Mouse (Mus musculus): ENCODE measurements around the gene Gxylt1. TPM values are rescaled to one million over a fixed set of nuclear protein-coding genes. Genes with fewer than 3 reads are reported as not detected.

The Gxylt1 gene
- polyA plus RNA-seq, 1 experiment from 2014 or later = 12.5 TPM

DNA sequence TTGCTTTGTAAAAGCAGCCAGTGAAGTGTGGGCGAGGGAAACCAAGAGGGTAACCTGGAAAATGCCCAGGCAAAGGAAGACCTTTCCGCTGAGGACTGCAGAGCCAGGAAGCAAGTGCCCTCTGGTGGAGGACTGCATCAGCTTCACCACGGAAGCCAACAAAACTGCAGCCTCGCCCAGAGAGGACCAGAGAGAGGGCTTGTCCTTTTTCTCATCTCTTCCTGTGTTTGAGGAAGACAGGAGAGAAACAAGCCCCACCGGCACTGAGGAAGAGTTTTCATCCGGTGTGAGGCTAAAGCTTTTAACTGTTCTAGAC, 47.3 kb downstream of the Gxylt1 start:
- Histone ChIP-seq H3K27me3 (no peaks in the 10 kb centered on the region), H3K4me2 (replicated peaks) (no peak overlapping the region), H3K4me3 (replicated peaks) (no peak overlapping the region), H3K4me1 (no peaks in the 10 kb centered on the region), H3K9me3 (replicated peaks) (no peaks in the 10 kb centered on the region), H3K9ac (no peak overlapping the region), H3K36me3 (no peaks in the 10 kb centered on the region), H3K27ac (replicated peaks) (no peak overlapping the region)
- 22% methylated on average over 6 of the region's 6 CpGs for WGBS
- no peak for ATAC-seq (ENCODE audit: insufficient number of reproducible peaks, low FRiP score, low TSS enrichment, low read depth)

DNA sequence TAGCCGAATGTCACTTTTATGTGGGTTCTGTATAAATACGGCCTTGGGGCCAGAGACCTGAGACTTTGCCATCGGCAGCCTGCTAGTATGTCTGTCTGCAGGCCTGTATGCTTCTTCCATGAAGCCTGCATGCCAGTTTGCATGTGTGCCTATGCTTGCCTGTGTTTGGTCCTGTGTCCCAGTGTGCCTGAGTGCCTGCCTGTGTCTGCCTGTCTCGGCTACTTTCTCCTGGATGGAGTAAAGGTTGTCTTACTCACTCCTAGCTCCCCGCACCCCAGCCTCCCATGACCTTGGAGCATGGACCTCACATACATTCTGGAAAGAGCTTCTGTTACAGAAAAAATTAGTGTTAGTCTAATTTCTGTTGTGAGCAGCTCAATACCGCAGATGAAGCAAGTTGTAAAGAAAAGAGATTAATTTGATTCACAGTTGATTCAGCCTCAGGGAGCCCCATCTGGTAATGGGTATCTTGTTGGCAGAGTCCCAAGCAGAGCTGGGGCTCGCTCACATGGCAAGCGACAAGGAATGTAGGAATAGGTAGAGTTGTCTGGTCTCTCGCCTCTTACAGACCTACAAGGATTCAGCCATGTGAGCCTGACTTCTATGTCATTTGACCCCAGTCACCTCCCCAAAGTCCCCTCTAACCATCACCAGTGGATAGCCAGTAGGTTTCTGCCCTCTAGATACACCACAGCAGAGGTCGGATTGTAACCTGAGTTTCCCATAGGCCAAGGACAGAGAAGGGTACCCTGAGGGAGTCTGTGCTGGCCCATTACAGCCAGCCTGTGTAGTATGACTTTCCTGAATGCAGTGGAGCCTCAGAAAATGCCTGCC, 47.8 kb downstream of the Gxylt1 start:
- no peak overlapping the region for H3K27ac ChIP-seq (replicated peaks)
- WGBS = 65% methylated on average over 10 of the region's 10 CpGs

DNA sequence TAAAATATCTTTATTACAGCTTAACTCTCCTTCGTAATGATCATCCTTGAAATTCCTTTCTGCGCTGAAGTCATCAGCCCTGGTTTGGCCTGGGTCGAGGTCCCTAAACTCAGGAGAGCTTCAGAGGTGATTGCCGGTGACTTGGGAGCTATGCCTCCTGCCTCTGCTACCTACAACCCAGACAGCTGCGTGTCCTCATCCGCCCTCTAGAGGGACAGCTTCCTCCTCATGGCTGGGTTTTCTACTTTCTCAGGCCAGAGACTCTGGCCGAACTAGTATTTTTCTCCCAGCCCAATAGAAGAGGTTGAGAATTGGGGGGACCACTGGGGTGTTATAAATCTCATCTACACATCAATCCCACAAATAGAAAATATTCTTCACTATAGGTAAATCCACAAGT, 52.5 kb downstream of the Gxylt1 start:
- 55% methylated on average over 7 of the region's 7 CpGs for WGBS
- no peak for ATAC-seq (ENCODE audit: insufficient number of reproducible peaks, low FRiP score, low TSS enrichment, low read depth)
- no peak overlapping the region for H3K4me2 ChIP-seq (replicated peaks)
- no peak overlapping the region for H3K27ac ChIP-seq (replicated peaks)
- no peaks in the 10 kb centered on the region for H3K4me1 ChIP-seq
- H3K9me3 ChIP-seq (replicated peaks) = 0 out of 2 replicates have a peak, but pooled peaks cover 3% of the 10 kb centered on the region
- no peak overlapping the region for H3K9ac ChIP-seq
- no peaks in the 10 kb centered on the region for H3K36me3 ChIP-seq
- H3K4me3 ChIP-seq (replicated peaks) = no peak overlapping the region
- no peaks in the 10 kb centered on the region for H3K27me3 ChIP-seq

More for the DNA sequence above, 47.8 kb downstream of the Gxylt1 start:
- no peak overlapping the region for H3K9ac ChIP-seq
- H3K4me2 ChIP-seq (replicated peaks) = no peak overlapping the region
- H3K4me1 ChIP-seq = no peaks in the 10 kb centered on the region
- no peaks in the 10 kb centered on the region for H3K27me3 ChIP-seq
- ATAC-seq (ENCODE audit: insufficient number of reproducible peaks, low FRiP score, low TSS enrichment, low read depth) = no peak
- no peaks in the 10 kb centered on the region for H3K9me3 ChIP-seq (replicated peaks)
- H3K4me3 ChIP-seq (replicated peaks) = no peak overlapping the region
- no peaks in the 10 kb centered on the region for H3K36me3 ChIP-seq

DNA sequence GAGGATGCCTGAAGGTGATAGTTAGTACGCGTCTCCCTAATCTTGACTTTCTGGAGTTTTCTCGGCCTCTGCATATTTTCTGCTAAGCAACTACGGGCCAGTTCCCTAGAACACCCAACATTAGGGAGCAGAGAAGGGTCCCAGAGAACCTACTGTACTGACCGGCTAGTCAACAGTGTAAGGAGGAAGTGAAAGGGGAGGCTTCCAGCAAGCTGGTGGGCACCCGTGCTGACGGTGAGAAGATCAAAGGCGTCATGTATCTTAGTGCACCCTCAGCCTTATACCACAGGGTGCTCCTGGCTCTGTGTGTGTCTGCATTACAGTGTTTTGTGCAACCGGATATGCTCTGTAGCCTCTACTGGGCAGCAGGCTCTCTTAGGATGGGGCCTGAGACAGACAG, 62.4 kb downstream of the Gxylt1 start:
- ATAC-seq (ENCODE audit: insufficient number of reproducible peaks, low FRiP score, low TSS enrichment, low read depth) = no peak
- Histone ChIP-seq H3K4me3 (replicated peaks) (no peak overlapping the region), H3K36me3 (no peaks in the 10 kb centered on the region), H3K4me1 (no peaks in the 10 kb centered on the region), H3K27ac (replicated peaks) (no peak overlapping the region), H3K9ac (no peak overlapping the region), H3K27me3 (no peaks in the 10 kb centered on the region), H3K4me2 (replicated peaks) (no peak overlapping the region), H3K9me3 (replicated peaks) (no peaks in the 10 kb centered on the region)
- 90% methylated on average over 9 of the region's 9 CpGs for WGBS

DNA sequence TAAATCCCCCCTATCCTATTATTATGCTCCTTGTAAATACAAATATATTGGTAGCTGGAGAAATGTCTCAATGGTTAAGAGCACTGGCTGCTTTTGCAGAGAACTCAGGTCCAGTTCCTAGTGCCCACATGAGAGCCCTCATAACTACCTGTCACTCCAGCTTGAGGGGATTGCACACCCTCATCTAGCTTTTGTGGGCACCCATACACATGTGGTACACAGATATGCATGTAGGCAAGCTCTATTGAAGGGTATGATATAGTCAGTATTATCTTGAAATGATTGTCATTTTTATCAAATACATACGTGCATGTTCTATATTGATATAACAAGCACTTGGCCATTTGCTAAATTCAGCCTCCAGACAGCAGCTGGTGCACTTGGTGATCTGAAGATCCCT, 70.1 kb downstream of the Gxylt1 start:
- Histone ChIP-seq H3K27me3 (no peaks in the 10 kb centered on the region), H3K4me2 (replicated peaks) (no peak overlapping the region), H3K27ac (replicated peaks) (no peak overlapping the region), H3K9me3 (replicated peaks) (no peaks in the 10 kb centered on the region), H3K4me1 (no peaks in the 10 kb centered on the region), H3K9ac (no peak overlapping the region), H3K36me3 (no peaks in the 10 kb centered on the region), H3K4me3 (replicated peaks) (no peak overlapping the region)
- 88% methylated on average over 1 of the region's 1 CpGs for WGBS
- no peak for ATAC-seq (ENCODE audit: insufficient number of reproducible peaks, low FRiP score, low TSS enrichment, low read depth)

DNA sequence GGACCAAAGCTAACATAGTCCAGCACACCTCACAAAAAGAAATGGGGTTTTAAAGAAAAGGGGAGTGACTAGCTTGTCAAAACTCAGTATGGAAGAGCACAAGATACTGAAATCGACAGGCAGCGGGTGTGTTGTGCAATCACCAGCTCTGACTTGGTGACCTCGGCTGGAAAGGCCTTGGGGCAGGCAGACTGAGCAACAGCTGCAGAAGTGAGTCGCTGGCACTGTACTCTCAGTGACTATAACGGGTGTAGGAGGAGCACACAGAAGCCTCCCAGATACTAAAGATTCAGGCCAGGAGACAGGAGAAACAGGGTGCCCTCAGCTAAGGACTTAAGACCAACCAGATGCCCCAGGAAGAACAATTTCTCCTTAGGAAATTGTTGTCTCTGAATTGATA, 73.0 kb downstream of the Gxylt1 start:
- H3K4me3 ChIP-seq (replicated peaks) = no peak overlapping the region
- no peak overlapping the region for H3K4me2 ChIP-seq (replicated peaks)
- H3K9me3 ChIP-seq (replicated peaks) = no peaks in the 10 kb centered on the region
- no peak overlapping the region for H3K27ac ChIP-seq (replicated peaks)
- WGBS = 50% methylated on average over 5 of the region's 5 CpGs
- no peaks in the 10 kb centered on the region for H3K4me1 ChIP-seq
- H3K9ac ChIP-seq = no peak overlapping the region
- no peak for ATAC-seq (ENCODE audit: insufficient number of reproducible peaks, low FRiP score, low TSS enrichment, low read depth)
- H3K27me3 ChIP-seq = no peaks in the 10 kb centered on the region
- H3K36me3 ChIP-seq = no peaks in the 10 kb centered on the region

DNA sequence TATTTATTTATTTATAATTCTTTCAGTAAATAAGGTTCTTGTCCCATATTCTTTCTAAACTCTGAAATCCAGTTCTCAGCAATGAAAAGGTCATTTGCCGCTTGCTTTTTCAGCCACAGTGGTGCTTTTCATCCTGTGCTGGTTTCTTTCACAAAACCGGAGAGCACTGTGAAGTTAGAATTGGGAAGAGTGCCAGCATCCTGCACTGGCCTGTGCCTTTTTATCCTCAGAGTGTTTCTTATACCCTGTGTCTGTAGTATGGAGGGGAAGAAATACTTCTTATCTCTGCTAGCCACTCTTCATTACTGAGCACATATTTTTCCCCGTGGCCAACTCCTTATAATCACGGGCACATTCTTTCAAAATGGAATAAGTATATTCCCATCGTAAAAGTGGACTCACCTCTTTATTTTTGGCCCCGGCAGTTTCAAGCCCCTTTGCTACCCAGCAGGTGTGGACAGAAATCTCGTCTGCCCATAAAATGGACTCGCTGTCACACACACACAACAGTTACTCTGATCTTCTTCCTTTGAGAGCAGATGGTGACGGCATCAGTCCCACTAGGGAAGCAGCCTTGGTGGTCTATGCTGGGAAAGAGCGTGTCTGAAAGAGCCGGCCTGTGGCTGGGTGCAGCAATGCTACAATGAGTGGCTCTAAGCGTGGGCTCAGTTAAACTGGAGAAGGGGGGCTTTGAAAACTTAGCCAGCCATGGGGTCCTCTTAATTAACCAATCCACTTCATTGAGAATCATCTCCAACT, 83.4 kb downstream of the Gxylt1 start:
- no peak overlapping the region for H3K4me3 ChIP-seq (replicated peaks)
- no peaks in the 10 kb centered on the region for H3K27me3 ChIP-seq
- no peaks in the 10 kb centered on the region for H3K9me3 ChIP-seq (replicated peaks)
- no peak overlapping the region for H3K9ac ChIP-seq
- WGBS = 69% methylated on average over 12 of the region's 12 CpGs
- no peak for ATAC-seq (ENCODE audit: insufficient number of reproducible peaks, low FRiP score, low TSS enrichment, low read depth)
- H3K36me3 ChIP-seq = no peaks in the 10 kb centered on the region
- no peaks in the 10 kb centered on the region for H3K4me1 ChIP-seq
- no peak overlapping the region for H3K27ac ChIP-seq (replicated peaks)
- H3K4me2 ChIP-seq (replicated peaks) = no peak overlapping the region

Other genes with a start within 250 kb of the Gxylt1 start
- 56.0 and 59.4 TPM in 2 replicates for gene Yaf2, start 61.8 kb upstream of the Gxylt1 start, polyA plus RNA-seq (2015; fragmentation: Nextera tagmentation; extraction: Ambion mirVana)
- 127 TPM in 2 replicates for gene Zcrb1, start 123.2 kb upstream of the Gxylt1 start, polyA plus RNA-seq (2015; fragmentation: Nextera tagmentation; extraction: Ambion mirVana)
- gene Pphln1, start 123.2 kb upstream of the Gxylt1 start, polyA plus RNA-seq (2015; fragmentation: Nextera tagmentation; extraction: Ambion mirVana) = 45.3 and 50.0 TPM in 2 replicates